Mouse (Mus musculus) left cerebral cortex, postnatal 25 days (tissue): ENCODE data around the gene Mis18a. TPM values are rescaled to one million over a fixed set of nuclear protein-coding genes. Genes with fewer than 3 reads are reported as not detected.

Experiments
- DNase-seq, 2 experiments: peaks; one replicate each; pipeline ENCODE4 v3.0.0; 2022; ENCODE audit warnings: low spot score in 2 of 2, mixed read lengths in 1 of 2
- intact Hi-C: fragments of 180-260 bp; cut with DNase I; formaldehyde crosslinking; loops from one replicate; pipeline ENCODE4 v1.15.1; 2025
- total RNA-seq, 2 experiments: library from RNA; stranded (reverse); gene quantifications; 2 replicates each; pipeline ENCODE4 v1.2.3; 2021

Gene Mis18a
- total RNA-seq: 1 to 10 TPM; 7.6 to 8.1 TPM

- intact Hi-C loops: no loop called here
- peak; percentile 94 to 98 for DNase-seq
Observed at GRCm38 (mm10) chr16:90727233-90728115, at the start of gene Mis18a. Mis18a (minus strand) TSS chr16:90727404.

- DNase-seq: no peak
- intact Hi-C loops: no loop called here
Observed at GRCm38 (mm10) chr16:90775946-90776520, 48.8 kb upstream of the Mis18a start.

- no peak for DNase-seq
- intact Hi-C loops: no loop called here
Observed at GRCm38 (mm10) chr16:90774646-90775045, 47.4 kb upstream of the Mis18a start.

GRCm38 (mm10) chr16:90774216-90774615, 47.0 kb upstream of the Mis18a start:
- intact Hi-C loops: no loop called here
- no peak for DNase-seq

- no peak for DNase-seq
- intact Hi-C loops: no loop called here
Observed at GRCm38 (mm10) chr16:90766919-90767454, 39.8 kb upstream of the Mis18a start.

- intact Hi-C loops: no loop called here
- no peak for DNase-seq
Observed at GRCm38 (mm10) chr16:90765195-90765877, 38.1 kb upstream of the Mis18a start.

GRCm38 (mm10) chr16:90760515-90760914, 33.3 kb upstream of the Mis18a start:
- intact Hi-C loops: no loop called here
- no peak for DNase-seq

- intact Hi-C loops: no loop called here
- DNase-seq: no peak
Observed at GRCm38 (mm10) chr16:90759335-90759734, 32.1 kb upstream of the Mis18a start.

- no peak for DNase-seq
- intact Hi-C loops: no loop called here
Observed at GRCm38 (mm10) chr16:90753386-90753941, 26.3 kb upstream of the Mis18a start.

- intact Hi-C loops: no loop called here
- no peak for DNase-seq
Observed at GRCm38 (mm10) chr16:90748169-90748568, 21.0 kb upstream of the Mis18a start.

- intact Hi-C loops: no loop called here
- peak; percentile 32 to 72 for DNase-seq
Observed at GRCm38 (mm10) chr16:90747143-90747542, 19.9 kb upstream of the Mis18a start.

GRCm38 (mm10) chr16:90738092-90738956, 11.1 kb upstream of the Mis18a start, which contains the start of gene Mrap:
Mrap (plus strand) TSS chr16:90738207.
- no peak for DNase-seq
- intact Hi-C loops: no loop called here

- DNase-seq: no peak
- intact Hi-C loops: no loop called here
Observed at GRCm38 (mm10) chr16:90736672-90737270, 9.6 kb upstream of the Mis18a start.

GRCm38 (mm10) chr16:90735611-90736010, 8.4 kb upstream of the Mis18a start:
- intact Hi-C loops: no loop called here
- DNase-seq: no peak

GRCm38 (mm10) chr16:90726600-90727227, 490 bp downstream of the Mis18a start:
- DNase-seq: no peak
- intact Hi-C loops: no loop called here

GRCm38 (mm10) chr16:90724051-90724450, 3.2 kb downstream of the Mis18a start:
- no peak for DNase-seq
- intact Hi-C loops: no loop called here

GRCm38 (mm10) chr16:90710313-90710712, 16.9 kb downstream of the Mis18a start:
- no peak for DNase-seq
- intact Hi-C loops: loop anchor here (1.0 to 5.0 kb wide), 3 partner anchors 38 to 213 kb away; no protein-coding TSS in a partner anchor

GRCm38 (mm10) chr16:90709711-90710289, 17.4 kb downstream of the Mis18a start:
- DNase-seq: peak; percentile 82 to 90
- intact Hi-C loops: loop anchor here (1.0 to 5.0 kb wide), 4 partner anchors 37 to 212 kb away; no protein-coding TSS in a partner anchor
